Mouse (Mus musculus) liver, embryonic 14.5 days (tissue): ENCODE measurements around the gene Lpar4. TPM values are rescaled to one million over a fixed set of nuclear protein-coding genes. Genes with fewer than 3 reads are reported as not detected.

Experiments used
- ATAC-seq: fragments of 200-750 bp; cut with Nextera tagmentation; 2 replicates; pipeline ENCODE4 v1.8.0; 2017; ENCODE audit warnings: moderate number of reproducible peaks, mild to moderate bottlenecking, moderate library complexity; ENCODE audit not compliant: insufficient read depth
- DNase-seq, 3 experiments: peaks; one replicate each; pipeline ENCODE4 v3.0.0-alpha.2; 2012 to 2013; ENCODE audit warnings: low read depth in 3 of 3, low spot score in 3 of 3
- H3K27ac ChIP-seq: fragments of 300-500 bp; sonication (generic); 2 replicates; pipeline ENCODE4 v1.5.1; 2014; ENCODE audit warnings: moderate library complexity, mild to moderate bottlenecking, control low read depth, inconsistent platforms
- H3K27me3 ChIP-seq: fragments of 300-500 bp; sonication (generic); 2 replicates; pipeline ENCODE4 v1.6.1; 2014; ENCODE audit warnings: mild to moderate bottlenecking, low read length, moderate library complexity; ENCODE audit not compliant: control insufficient read depth, insufficient read depth
- H3K36me3 ChIP-seq: fragments of 300-500 bp; sonication (generic); replicated peaks from 2 replicates; pipeline ENCODE4 v1.6.1; 2014; ENCODE audit warnings: low read depth; ENCODE audit not compliant: control insufficient read depth, insufficient read depth
- H3K4me1 ChIP-seq, 2 experiments: fragments of 200-500 bp in 1 of 2; fragments of 300-500 bp in 1 of 2; sonication (generic) in 1 of 2; replicated peaks; 2 replicates each; pipeline ENCODE4 v1.6.1; 2012 to 2014; ENCODE audit warnings: antibody characterized with exemption in 1 of 2, inconsistent platforms in 1 of 2, low read length in 1 of 2; ENCODE audit not compliant: control insufficient read depth in 2 of 2, insufficient read depth in 2 of 2
- H3K4me2 ChIP-seq: fragments of 300-500 bp; sonication (generic); 2 replicates; pipeline ENCODE4 v1.6.1; 2014; ENCODE audit warnings: low read depth, mild to moderate bottlenecking, control low read depth, moderate library complexity
- H3K4me3 ChIP-seq, 2 experiments: fragments of 200-500 bp in 1 of 2; fragments of 300-500 bp in 1 of 2; sonication (generic) in 1 of 2; 2 replicates each; pipeline ENCODE4 v1.5.1; 2012 to 2014; ENCODE audit warnings: low read depth in 2 of 2, low read length in 2 of 2, mild to moderate bottlenecking in 2 of 2, control low read depth in 1 of 2, inconsistent platforms in 1 of 2, moderate library complexity in 1 of 2; ENCODE audit not compliant: insufficient read depth in 1 of 2
- H3K9ac ChIP-seq: fragments of 300-500 bp; sonication (generic); replicated peaks from 2 replicates; pipeline ENCODE4 v1.6.1; 2014; ENCODE audit warnings: mild to moderate bottlenecking, control low read depth, moderate library complexity
- H3K9me3 ChIP-seq: fragments of 300-500 bp; sonication (generic); 2 replicates; pipeline ENCODE4 v1.6.1; 2016; ENCODE audit warnings: low read length, mixed read lengths; ENCODE audit not compliant: control insufficient read depth
- CTCF ChIP-seq: IDR thresholded peaks from 2 replicates; pipeline ENCODE4 v1.5.1; 2016; ENCODE audit warnings: antibody characterized with exemption, low read depth, control low read depth
- EP300 ChIP-seq: IDR thresholded peaks from 2 replicates; pipeline ENCODE4 v1.6.1; 2016; ENCODE audit warnings: antibody characterized with exemption, low read depth
- WGBS: fragments of 180-500 bp; shearing (Covaris S2); extraction: QIAGEN DNeasy Blood & Tissue Kit; methylation state at CpG from one replicate; pipeline ENCODE4 v1.1.7; 2014; ENCODE audit not compliant: insufficient replicate concordance; 5-methylcytosine and 5-hydroxymethylcytosine counted together
- polyA plus RNA-seq, 2 experiments: library from polyadenylated mRNA; depleted of rRNA in 1 of 2; stranded (reverse) in 1 of 2; unstranded in 1 of 2; fragments of >200 nt; fragmentation: Nextera tagmentation in 1 of 2; extraction: Ambion mirVana in 1 of 2; gene quantifications; 2 replicates each; pipeline versions ENCODE4 v1.2.1 to v1.2.3; 2012 to 2014

Gene Lpar4
- polyA plus RNA-seq, 2 experiments = 0.70 to 1.8 TPM

DNA sequence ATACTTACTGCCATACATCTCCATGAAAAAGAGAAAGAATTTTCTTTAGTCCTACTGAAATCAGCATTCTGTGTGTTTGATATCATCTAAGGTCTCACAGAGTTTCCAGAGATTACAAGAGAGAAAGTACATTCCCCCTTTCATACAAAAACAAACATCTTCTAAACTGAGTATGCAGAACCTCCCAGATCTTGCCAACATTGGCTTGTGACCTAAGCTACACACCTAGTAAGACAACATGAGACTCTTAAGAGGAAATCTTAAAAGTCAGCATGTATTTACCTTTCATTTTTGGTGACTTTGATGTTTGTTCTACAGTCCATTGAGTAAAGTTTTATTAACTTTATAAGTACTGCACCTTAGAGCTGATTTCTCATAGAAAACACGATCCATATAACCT, 33.4 kb downstream of the Lpar4 start:
- H3K36me3 ChIP-seq = no peaks in the 10 kb centered on the region
- no peaks in the 10 kb centered on the region for H3K4me1 ChIP-seq
- H3K4me3 ChIP-seq = no peak overlapping the region
- no peaks in the 10 kb centered on the region for H3K9me3 ChIP-seq
- H3K27me3 ChIP-seq = no peaks in the 10 kb centered on the region
- no peak overlapping the region for H3K9ac ChIP-seq
- TF ChIP-seq EP300 = no peak
- TF ChIP-seq CTCF = no peak
- ATAC-seq (no peak), DNase-seq (no peak)
- 44% methylated on average over 1 of the region's 1 CpGs for WGBS
- H3K4me2 ChIP-seq = no peak overlapping the region
- H3K27ac ChIP-seq = no peak overlapping the region

DNA sequence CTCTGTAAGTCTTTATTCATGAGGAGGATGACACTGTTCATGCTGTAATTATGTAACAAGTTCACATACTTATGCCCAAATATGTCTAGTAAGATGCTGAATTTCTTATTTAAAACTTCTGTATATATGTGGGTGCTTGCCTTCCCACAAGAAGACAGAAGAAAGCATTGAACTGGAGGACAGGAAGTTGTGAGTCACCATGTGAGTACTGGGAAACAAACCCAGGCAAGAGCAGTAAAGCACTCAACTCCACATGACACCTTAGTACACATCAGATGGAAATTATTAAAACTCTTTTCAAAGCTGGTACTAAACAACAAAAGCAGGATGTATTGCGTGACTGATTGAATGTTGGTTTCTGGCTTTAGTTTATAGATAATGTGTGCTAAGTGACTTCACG, 41.8 kb downstream of the Lpar4 start:
- no peak overlapping the region for H3K4me2 ChIP-seq
- TF ChIP-seq CTCF (no peak), EP300 (no peak)
- no peak for DNase-seq
- no peaks in the 10 kb centered on the region for H3K4me1 ChIP-seq
- no peak overlapping the region for H3K4me3 ChIP-seq
- no peaks in the 10 kb centered on the region; the same call in 1 of the 2 replicates for H3K27me3 ChIP-seq
- 40% methylated on average over 2 of the region's 2 CpGs for WGBS
- H3K27ac ChIP-seq = no peak overlapping the region
- H3K36me3 ChIP-seq = no peaks in the 10 kb centered on the region
- H3K9ac ChIP-seq = no peak overlapping the region
- ATAC-seq = no peak
- no peaks in the 10 kb centered on the region for H3K9me3 ChIP-seq

DNA sequence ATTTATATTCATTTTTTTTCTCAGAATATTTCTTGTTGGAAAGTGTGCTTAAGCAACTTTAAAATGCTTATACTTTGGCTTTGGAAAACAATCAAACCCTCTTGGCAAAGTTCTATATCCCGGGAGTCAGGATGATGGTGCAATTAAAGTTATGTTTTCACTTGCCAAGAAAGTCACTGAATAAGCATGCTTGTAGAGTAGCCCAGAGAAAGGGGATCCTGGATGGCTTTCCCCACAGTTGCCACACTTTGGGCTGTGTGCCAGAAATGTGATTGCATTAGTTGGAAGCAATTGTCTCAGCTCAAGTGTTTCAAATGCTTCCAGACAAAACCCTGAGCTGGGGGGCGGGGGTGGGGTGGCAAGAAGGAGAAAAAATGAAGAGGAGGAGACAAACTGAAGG, 43.9 kb downstream of the Lpar4 start:
- ATAC-seq (no peak), DNase-seq (no peak)
- Histone ChIP-seq H3K9me3 (no peaks in the 10 kb centered on the region), H3K4me1 (no peaks in the 10 kb centered on the region), H3K27me3 (no peaks in the 10 kb centered on the region; the same call in 1 of the 2 replicates), H3K4me3 (no peak overlapping the region), H3K4me2 (no peak overlapping the region), H3K36me3 (no peaks in the 10 kb centered on the region), H3K9ac (no peak overlapping the region), H3K27ac (no peak overlapping the region)
- TF ChIP-seq EP300 = no peak
- no peak for TF ChIP-seq CTCF
- WGBS = 35% methylated on average over 2 of the region's 2 CpGs

Other genes with a start within 250 kb of the Lpar4 start
- 1.0 and 1.1 TPM in 2 replicates for gene Rtl3, start 80.0 kb upstream of the Lpar4 start, polyA plus RNA-seq (2012; rRNA removed)
- gene Rtl3, start 80.0 kb upstream of the Lpar4 start, polyA plus RNA-seq (2014; fragmentation: Nextera tagmentation; extraction: Ambion mirVana) = 1.6 and 1.7 TPM in 2 replicates
- gene P2ry10, start 167.9 kb downstream of the Lpar4 start, polyA plus RNA-seq (2012; rRNA removed) = 0.03 and 0.04 TPM in 2 replicates
- 0.05 and 0.10 TPM in 2 replicates for gene P2ry10, start 167.9 kb downstream of the Lpar4 start, polyA plus RNA-seq (2014; fragmentation: Nextera tagmentation; extraction: Ambion mirVana)
- 0.49 TPM in 2 replicates for gene P2ry10b, start 228.3 kb downstream of the Lpar4 start, polyA plus RNA-seq (2012; rRNA removed)
- gene P2ry10b, start 228.3 kb downstream of the Lpar4 start, polyA plus RNA-seq (2014; fragmentation: Nextera tagmentation; extraction: Ambion mirVana) = 0.28 and 0.56 TPM in 2 replicates